Mouse (Mus musculus): Measurements from ENCODE around the gene Atp1a2. TPM values are rescaled to one million over a fixed set of nuclear protein-coding genes. Genes with fewer than 3 reads are reported as not detected.

Gene Atp1a2
- polyA plus RNA-seq, 1 experiment from 2014 or later: 69.0 TPM

- Histone ChIP-seq H3K27me3 (ENCODE audit: control insufficient read depth, insufficient read depth, low read depth, low read length) (no peaks in the 10 kb centered on the region; the same call in 1 of the 2 replicates), H3K9me3 (replicated peaks; ENCODE audit: control insufficient read depth, low read length, poor library complexity, severe bottlenecking) (no peaks in the 10 kb centered on the region), H3K4me1 (ENCODE audit: control insufficient read depth, insufficient read depth, low read length) (peaks cover 17% of the 10 kb centered on the region), H3K4me3 (ENCODE audit: low read depth, low read length) (no peak overlapping the region), H3K9ac (ENCODE audit: low read depth, low read length) (no peak overlapping the region), H3K27ac (ENCODE audit: low read length) (no peak overlapping the region), H3K36me3 (ENCODE audit: control insufficient read depth, insufficient read depth, low read length) (no peaks in the 10 kb centered on the region), H3K4me2 (ENCODE audit: low read length) (no peak overlapping the region)
- 88% methylated on average over 16 of the region's 16 CpGs for WGBS
- no peak for ATAC-seq
Measured at GRCm38 (mm10) chr1:172327206-172328001, 29.5 kb upstream of the Atp1a2 start.

DNA sequence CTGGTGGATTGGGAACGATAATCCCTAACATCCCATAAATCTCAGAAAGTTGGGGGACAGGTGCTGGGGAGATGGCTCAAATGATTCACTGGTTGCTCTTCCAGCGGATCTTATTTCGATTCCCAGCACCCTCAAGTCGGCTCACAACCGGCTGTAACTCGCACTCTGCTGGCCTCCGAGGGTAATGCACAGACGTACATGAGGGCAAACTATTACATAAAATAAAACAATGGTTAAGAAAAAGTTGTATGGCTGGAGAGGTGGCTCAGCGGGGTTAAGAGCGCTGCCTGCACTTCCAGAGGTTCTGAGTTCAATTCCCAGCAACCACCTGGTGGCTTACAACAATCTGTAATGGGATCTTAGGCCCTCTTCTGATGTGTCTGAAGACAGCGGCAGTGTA is 28.8 kb upstream of the Atp1a2 start:
- Histone ChIP-seq H3K36me3 (ENCODE audit: control insufficient read depth, insufficient read depth, low read length) (no peaks in the 10 kb centered on the region), H3K27me3 (ENCODE audit: control insufficient read depth, insufficient read depth, low read depth, low read length) (no peaks in the 10 kb centered on the region; the same call in 1 of the 2 replicates), H3K4me3 (ENCODE audit: low read depth, low read length) (peak overlapping the region; percentile 37), H3K9me3 (replicated peaks; ENCODE audit: control insufficient read depth, low read length, poor library complexity, severe bottlenecking) (no peaks in the 10 kb centered on the region), H3K9ac (ENCODE audit: low read depth, low read length) (no peak overlapping the region), H3K27ac (ENCODE audit: low read length) (no peak overlapping the region), H3K4me2 (ENCODE audit: low read length) (peak overlapping the region; percentile 53), H3K4me1 (ENCODE audit: control insufficient read depth, insufficient read depth, low read length) (peaks cover 17% of the 10 kb centered on the region)
- 61% methylated on average over 11 of the region's 11 CpGs for WGBS
- ATAC-seq: no peak

DNA sequence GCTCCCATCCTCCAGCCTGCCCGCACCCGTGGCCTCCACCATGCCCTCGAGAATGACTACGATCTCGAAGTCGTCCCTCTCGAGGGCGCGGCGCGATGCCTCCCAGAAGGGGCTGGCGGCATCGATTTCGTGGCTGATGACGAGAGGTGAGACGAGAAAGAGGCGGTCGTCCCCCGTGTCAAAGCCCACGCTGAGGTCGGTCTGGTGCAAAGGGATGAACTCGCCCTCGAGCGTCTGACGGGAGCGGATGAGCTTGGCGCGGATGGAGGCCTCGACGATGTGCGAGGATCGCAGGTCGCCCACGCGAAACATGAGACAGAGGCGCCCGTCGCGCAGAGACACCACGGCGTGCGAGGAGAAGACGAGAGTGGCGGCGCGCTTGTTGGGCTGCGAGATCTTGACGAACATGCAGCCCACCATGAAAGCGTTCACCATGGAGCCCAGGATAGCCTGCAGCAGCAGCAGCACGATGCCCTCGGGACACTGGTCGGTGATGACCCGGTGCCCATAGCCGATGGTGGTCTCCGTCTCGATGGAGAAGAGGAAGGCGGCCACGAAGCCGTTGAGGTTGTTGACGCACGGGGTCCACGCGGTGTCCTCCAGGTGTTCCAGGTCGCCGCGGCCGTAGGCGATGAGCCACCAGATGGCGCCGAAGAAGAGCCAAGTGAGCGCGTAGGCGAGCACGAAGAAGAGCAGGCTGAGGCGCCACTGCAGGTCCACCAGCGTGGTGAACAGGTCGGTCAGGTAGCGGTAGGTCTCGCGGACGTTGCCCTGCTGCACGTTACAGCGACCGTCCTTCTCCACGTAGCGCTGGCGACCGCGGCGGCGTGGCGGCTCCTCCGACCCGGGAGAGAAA is 28.0 kb upstream of the Atp1a2 start:
- peak overlapping the region; percentile 53 for H3K4me2 ChIP-seq (ENCODE audit: low read length)
- H3K36me3 ChIP-seq (ENCODE audit: control insufficient read depth, insufficient read depth, low read length): no peaks in the 10 kb centered on the region
- peak overlapping the region; percentile 37 for H3K4me3 ChIP-seq (ENCODE audit: low read depth, low read length)
- no peaks in the 10 kb centered on the region for H3K9me3 ChIP-seq (replicated peaks; ENCODE audit: control insufficient read depth, low read length, poor library complexity, severe bottlenecking)
- 20% methylated on average over 94 of the region's 94 CpGs for WGBS
- peak overlapping the region; percentile 45 for H3K9ac ChIP-seq (ENCODE audit: low read depth, low read length)
- peaks cover 17% of the 10 kb centered on the region for H3K4me1 ChIP-seq (ENCODE audit: control insufficient read depth, insufficient read depth, low read length)
- ATAC-seq: peak; percentile 60
- H3K27me3 ChIP-seq (ENCODE audit: control insufficient read depth, insufficient read depth, low read depth, low read length): no peaks in the 10 kb centered on the region; the same call in 1 of the 2 replicates
- H3K27ac ChIP-seq (ENCODE audit: low read length): no peak overlapping the region

DNA sequence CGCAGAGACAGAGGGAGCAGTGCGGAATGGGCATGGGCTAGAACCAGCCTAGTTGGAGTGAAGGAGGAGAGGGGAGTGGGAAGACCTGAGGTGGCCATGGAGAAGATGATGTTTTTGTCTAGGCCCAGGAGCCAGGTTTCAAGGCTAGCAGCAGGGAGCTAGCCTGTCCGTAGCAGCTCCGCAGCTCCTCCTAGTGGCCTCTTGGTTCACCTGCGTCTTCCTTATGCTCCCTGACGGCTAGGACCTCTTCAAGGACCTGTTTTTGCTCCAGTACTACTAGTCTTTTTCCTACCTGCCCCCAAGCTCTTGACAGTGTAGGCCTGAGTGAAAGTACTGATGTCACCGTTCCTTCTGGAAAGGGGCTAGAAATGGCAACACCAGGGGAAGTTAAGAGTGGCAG is 26.9 kb upstream of the Atp1a2 start:
- H3K4me2 ChIP-seq (ENCODE audit: low read length): no peak overlapping the region
- no peak for ATAC-seq
- 9% methylated on average over 7 of the region's 7 CpGs for WGBS
- no peaks in the 10 kb centered on the region for H3K36me3 ChIP-seq (ENCODE audit: control insufficient read depth, insufficient read depth, low read length)
- no peaks in the 10 kb centered on the region; the same call in 1 of the 2 replicates for H3K27me3 ChIP-seq (ENCODE audit: control insufficient read depth, insufficient read depth, low read depth, low read length)
- no peaks in the 10 kb centered on the region for H3K9me3 ChIP-seq (replicated peaks; ENCODE audit: control insufficient read depth, low read length, poor library complexity, severe bottlenecking)
- no peak overlapping the region for H3K9ac ChIP-seq (ENCODE audit: low read depth, low read length)
- H3K4me1 ChIP-seq (ENCODE audit: control insufficient read depth, insufficient read depth, low read length): peaks cover 15% of the 10 kb centered on the region
- no peak overlapping the region for H3K27ac ChIP-seq (ENCODE audit: low read length)
- no peak overlapping the region for H3K4me3 ChIP-seq (ENCODE audit: low read depth, low read length)

GRCm38 (mm10) chr1:172323801-172324359 is 26.0 kb upstream of the Atp1a2 start:
- Histone ChIP-seq H3K9ac (ENCODE audit: low read depth, low read length) (no peak overlapping the region; the same call in 1 of the 2 replicates), H3K36me3 (ENCODE audit: control insufficient read depth, insufficient read depth, low read length) (no peaks in the 10 kb centered on the region), H3K4me1 (ENCODE audit: control insufficient read depth, insufficient read depth, low read length) (peaks cover 9% of the 10 kb centered on the region; the same call in 1 of the 2 replicates), H3K27me3 (ENCODE audit: control insufficient read depth, insufficient read depth, low read depth, low read length) (no peaks in the 10 kb centered on the region; the same call in 1 of the 2 replicates), H3K4me2 (ENCODE audit: low read length) (no peak overlapping the region), H3K9me3 (replicated peaks; ENCODE audit: control insufficient read depth, low read length, poor library complexity, severe bottlenecking) (no peaks in the 10 kb centered on the region), H3K4me3 (ENCODE audit: low read depth, low read length) (no peak overlapping the region), H3K27ac (ENCODE audit: low read length) (no peak overlapping the region)
- WGBS: 51% methylated on average over 6 of the region's 6 CpGs
- no peak for ATAC-seq

- H3K36me3 ChIP-seq (ENCODE audit: control insufficient read depth, insufficient read depth, low read length): no peaks in the 10 kb centered on the region
- no peak overlapping the region for H3K4me2 ChIP-seq (ENCODE audit: low read length)
- no peak for ATAC-seq
- no peak overlapping the region for H3K9ac ChIP-seq (ENCODE audit: low read depth, low read length)
- H3K4me3 ChIP-seq (ENCODE audit: low read depth, low read length): no peak overlapping the region
- no peak overlapping the region for H3K27ac ChIP-seq (ENCODE audit: low read length)
- H3K4me1 ChIP-seq (ENCODE audit: control insufficient read depth, insufficient read depth, low read length): peaks cover 3% of the 10 kb centered on the region; the same call in 1 of the 2 replicates
- no peaks in the 10 kb centered on the region; the same call in 1 of the 2 replicates for H3K27me3 ChIP-seq (ENCODE audit: control insufficient read depth, insufficient read depth, low read depth, low read length)
- H3K9me3 ChIP-seq (replicated peaks; ENCODE audit: control insufficient read depth, low read length, poor library complexity, severe bottlenecking): no peaks in the 10 kb centered on the region
- 21% methylated on average over 5 of the region's 5 CpGs for WGBS
Measured at GRCm38 (mm10) chr1:172323298-172323697, 25.4 kb upstream of the Atp1a2 start.

- 40% methylated on average over 13 of the region's 13 CpGs for WGBS
- no peaks in the 10 kb centered on the region; the same call in 1 of the 2 replicates for H3K36me3 ChIP-seq (ENCODE audit: control insufficient read depth, insufficient read depth, low read length)
- no peak overlapping the region for H3K4me3 ChIP-seq (ENCODE audit: low read depth, low read length)
- no peaks in the 10 kb centered on the region; the same call in 1 of the 2 replicates for H3K27me3 ChIP-seq (ENCODE audit: control insufficient read depth, insufficient read depth, low read depth, low read length)
- no peak overlapping the region for H3K27ac ChIP-seq (ENCODE audit: low read length)
- no peak for ATAC-seq
- H3K9ac ChIP-seq (ENCODE audit: low read depth, low read length): no peak overlapping the region
- H3K9me3 ChIP-seq (replicated peaks; ENCODE audit: control insufficient read depth, low read length, poor library complexity, severe bottlenecking): no peaks in the 10 kb centered on the region
- no peaks in the 10 kb centered on the region; the same call in 1 of the 2 replicates for H3K4me1 ChIP-seq (ENCODE audit: control insufficient read depth, insufficient read depth, low read length)
- H3K4me2 ChIP-seq (ENCODE audit: low read length): no peak overlapping the region
Measured at GRCm38 (mm10) chr1:172322725-172323124, 24.9 kb upstream of the Atp1a2 start.

GRCm38 (mm10) chr1:172319921-172320411 is 22.1 kb upstream of the Atp1a2 start:
- Histone ChIP-seq H3K4me3 (ENCODE audit: low read depth, low read length) (no peak overlapping the region), H3K4me1 (ENCODE audit: control insufficient read depth, insufficient read depth, low read length) (peaks cover 4% of the 10 kb centered on the region; the same call in 1 of the 2 replicates), H3K27me3 (ENCODE audit: control insufficient read depth, insufficient read depth, low read depth, low read length) (no peaks in the 10 kb centered on the region), H3K4me2 (ENCODE audit: low read length) (no peak overlapping the region), H3K27ac (ENCODE audit: low read length) (no peak overlapping the region), H3K9ac (ENCODE audit: low read depth, low read length) (no peak overlapping the region), H3K36me3 (ENCODE audit: control insufficient read depth, insufficient read depth, low read length) (no peaks in the 10 kb centered on the region; the same call in 1 of the 2 replicates), H3K9me3 (replicated peaks; ENCODE audit: control insufficient read depth, low read length, poor library complexity, severe bottlenecking) (no peaks in the 10 kb centered on the region)
- ATAC-seq: no peak
- WGBS: 23% methylated on average over 5 of the region's 5 CpGs

Measured in midbrain, embryonic 16.5 days (tissue).